Mouse (Mus musculus) monocyte, adult 5-6 weeks (primary cell): ENCODE results near the gene Clmn. TPM values are rescaled to one million over a fixed set of nuclear protein-coding genes. Genes with fewer than 3 reads are reported as not detected.
"Not testable (repeated sequence)": the region's sequence is repeated elsewhere in the genome, so short reads cannot be mapped to it uniquely, and the experiment has no call there.

ENCODE experiments used
- ATAC-seq: fragments of 153-309, 156-312 bp; replicated peaks from 2 replicates; pipeline ENCODE4 v1.8.0; 2017; ENCODE audit warnings: mild to moderate bottlenecking; ENCODE audit not compliant: low TSS enrichment, insufficient number of reproducible peaks, severe bottlenecking, poor library complexity, low FRiP score
- total RNA-seq: library from RNA; stranded (forward); fragments of 200-1000, 200-491, 200-594 nt; gene quantifications from 3 replicates; pipeline ENCODE4 v1.2.3, GENCODE M21; 2017

Gene Clmn
- total RNA-seq, 1 experiment from 2014 or later = not detected

- no peak for ATAC-seq
These were observed 17.6 kb downstream of the Clmn start for GRCm38 (mm10) chr12:104847227-104847626.

GRCm38 (mm10) chr12:104845707-104846106, 19.2 kb downstream of the Clmn start:
- no peak for ATAC-seq

GRCm38 (mm10) chr12:104844989-104845388, 19.9 kb downstream of the Clmn start:
- no peak for ATAC-seq

- no peak for ATAC-seq
These were observed 20.6 kb downstream of the Clmn start for GRCm38 (mm10) chr12:104844279-104844678.

GRCm38 (mm10) chr12:104841256-104841655, 23.6 kb downstream of the Clmn start:
- no peak for ATAC-seq

GRCm38 (mm10) chr12:104838987-104839386, 25.9 kb downstream of the Clmn start:
- ATAC-seq = no peak

- no peak for ATAC-seq
These were observed 26.4 kb downstream of the Clmn start for GRCm38 (mm10) chr12:104838462-104838861.

- ATAC-seq = no peak
These were observed 26.9 kb downstream of the Clmn start for GRCm38 (mm10) chr12:104837957-104838401.

GRCm38 (mm10) chr12:104837111-104837837, 27.6 kb downstream of the Clmn start:
- no peak for ATAC-seq

- peak; percentile 54; the same call in 1 of the 2 replicates for ATAC-seq
These were observed 28.6 kb downstream of the Clmn start for GRCm38 (mm10) chr12:104836230-104836629.

- ATAC-seq = no peak
These were observed 29.3 kb downstream of the Clmn start for GRCm38 (mm10) chr12:104835369-104836094.

GRCm38 (mm10) chr12:104834772-104835171, 30.1 kb downstream of the Clmn start:
- no peak for ATAC-seq

GRCm38 (mm10) chr12:104830666-104831435, 34.0 kb downstream of the Clmn start:
- no peak for ATAC-seq

- no peak for ATAC-seq
These were observed 34.6 kb downstream of the Clmn start for GRCm38 (mm10) chr12:104830283-104830639.

- ATAC-seq = no peak
These were observed 35.1 kb downstream of the Clmn start for GRCm38 (mm10) chr12:104829596-104830282.

- ATAC-seq = not testable (repeated sequence)
These were observed 35.9 kb downstream of the Clmn start for GRCm38 (mm10) chr12:104828986-104829385.

GRCm38 (mm10) chr12:104827721-104828120, 37.2 kb downstream of the Clmn start:
- ATAC-seq = no peak

- ATAC-seq = no peak
These were observed 40.0 kb downstream of the Clmn start for GRCm38 (mm10) chr12:104824907-104825267.
